Mouse (Mus musculus) CH12.LX (cell line): Measurements from ENCODE around the gene Enah. TPM values are rescaled to one million over a fixed set of nuclear protein-coding genes. Genes with fewer than 3 reads are reported as not detected.

Experiments used
- DNase-seq: peaks from one replicate; pipeline ENCODE4 v3.0.0-alpha.2; 2013; ENCODE audit errors: extremely low read depth
- H3K27ac ChIP-seq: 2 replicates; pipeline ENCODE4 v1.5.1; 2012; ENCODE audit warnings: low read depth, mild to moderate bottlenecking, control low read depth, moderate library complexity; ENCODE audit not compliant: insufficient read depth
- H3K27me3 ChIP-seq: replicated peaks from 2 replicates; pipeline ENCODE3; 2012; ENCODE audit warnings: inconsistent platforms
- H3K36me3 ChIP-seq, 2 experiments: replicated peaks in 1 of 2; 2 replicates each; pipeline versions ENCODE3 to v1.6.1; 2012; ENCODE audit warnings: inconsistent platforms in 1 of 2, low read length in 1 of 2, mild to moderate bottlenecking in 1 of 2, mixed read lengths in 1 of 2, moderate library complexity in 1 of 2; ENCODE audit not compliant: control insufficient read depth in 1 of 2, insufficient read depth in 1 of 2
- H3K4me1 ChIP-seq, 2 experiments: 2 replicates each; pipeline ENCODE4 v1.6.1; 2012; ENCODE audit warnings: inconsistent platforms in 1 of 2, moderate library complexity in 1 of 2; ENCODE audit not compliant: insufficient read depth in 2 of 2, control insufficient read depth in 1 of 2
- H3K4me2 ChIP-seq: 2 replicates; pipeline ENCODE4 v1.6.1; 2012; ENCODE audit warnings: low read depth, mild to moderate bottlenecking, control low read depth; ENCODE audit not compliant: poor library complexity, insufficient read depth, severe bottlenecking
- H3K4me3 ChIP-seq, 3 experiments: fragments of 150-350 bp in 1 of 3; sonication (generic) in 1 of 3; replicated peaks in 1 of 3; 2 replicates each; pipeline versions ENCODE3 to v1.5.1; 2011 to 2012; ENCODE audit warnings: low read depth in 2 of 3, low read length in 2 of 3, mild to moderate bottlenecking in 2 of 3, moderate library complexity in 2 of 3, control low read depth in 1 of 3, improper control_type of control experiment in 1 of 3, inconsistent platforms in 1 of 3, mixed read lengths in 1 of 3; ENCODE audit not compliant: poor library complexity in 1 of 3
- H3K79me2 ChIP-seq: replicated peaks from 2 replicates; pipeline ENCODE4 v1.6.1; 2012; ENCODE audit warnings: mild to moderate bottlenecking, moderate library complexity; ENCODE audit not compliant: control insufficient read depth, poor library complexity, insufficient read depth, severe bottlenecking; ENCODE audit errors: extremely low read depth
- H3K9ac ChIP-seq: 2 replicates; pipeline ENCODE4 v1.6.1; 2012; ENCODE audit warnings: low read depth, mild to moderate bottlenecking, control low read depth, moderate library complexity; ENCODE audit not compliant: insufficient read depth
- H3K9me3 ChIP-seq: replicated peaks from 2 replicates; pipeline ENCODE3; 2012; ENCODE audit warnings: low read length, inconsistent platforms, mixed read lengths
- CTCF ChIP-seq, 2 experiments: IDR thresholded peaks in 1 of 2; conservative IDR thresholded peaks in 1 of 2; 2 replicates each; pipeline ENCODE4 v1.5.1; 2011 to 2012; ENCODE audit warnings: low read depth in 2 of 2, low read length in 2 of 2, improper control_type of control experiment in 1 of 2, inconsistent platforms in 1 of 2, mild to moderate bottlenecking in 1 of 2, moderate library complexity in 1 of 2
- E2F4 ChIP-seq: IDR thresholded peaks from 2 replicates; pipeline ENCODE4 v1.6.1; 2011; ENCODE audit warnings: low read depth, low read length, improper control_type of control experiment; ENCODE audit not compliant: insufficient replicate concordance
- ELF1 ChIP-seq: IDR thresholded peaks from 2 replicates; pipeline ENCODE4 v1.6.1; 2014; ENCODE audit warnings: low read depth, mild to moderate bottlenecking, inconsistent platforms, low read length, improper control_type of control experiment
- EP300 ChIP-seq: IDR thresholded peaks from 2 replicates; pipeline ENCODE4 v1.6.1; 2011; ENCODE audit warnings: low read length, improper control_type of control experiment
- ETS1 ChIP-seq: conservative IDR thresholded peaks from 2 replicates; pipeline ENCODE4 v1.6.1; 2012; ENCODE audit warnings: low read depth, mild to moderate bottlenecking, inconsistent platforms, low read length, improper control_type of control experiment, moderate library complexity
- IRF4 ChIP-seq: IDR thresholded peaks from 2 replicates; pipeline ENCODE4 v1.6.1; 2014; ENCODE audit warnings: low read depth, mild to moderate bottlenecking, inconsistent platforms, low read length, improper control_type of control experiment
- JUND ChIP-seq: conservative IDR thresholded peaks from 2 replicates; pipeline ENCODE4 v1.6.1; 2011; ENCODE audit warnings: low read depth, low read length, improper control_type of control experiment
- MAFK ChIP-seq: IDR thresholded peaks from 2 replicates; pipeline ENCODE4 v1.6.1; 2011; ENCODE audit warnings: low read length, improper control_type of control experiment; ENCODE audit not compliant: insufficient replicate concordance
- MAZ ChIP-seq: IDR thresholded peaks from 2 replicates; pipeline ENCODE4 v1.6.1; 2012; ENCODE audit warnings: low read depth, mild to moderate bottlenecking, inconsistent platforms, low read length, improper control_type of control experiment, moderate library complexity
- MYC ChIP-seq: IDR thresholded peaks from 2 replicates; pipeline ENCODE4 v1.6.1; 2011; ENCODE audit warnings: low read depth, mild to moderate bottlenecking, improper control_type of control experiment, low read length
- NELFE ChIP-seq: IDR thresholded peaks from 2 replicates; pipeline ENCODE4 v1.6.1; 2011; ENCODE audit warnings: low read depth, low read length, improper control_type of control experiment
- NRF1 ChIP-seq: IDR thresholded peaks from 2 replicates; pipeline ENCODE4 v1.6.1; 2014; ENCODE audit warnings: low read depth, mild to moderate bottlenecking, inconsistent platforms, low read length, improper control_type of control experiment, moderate library complexity
- POLR2A ChIP-seq: IDR thresholded peaks from 2 replicates; pipeline ENCODE4 v1.6.1; 2011; ENCODE audit warnings: low read depth, mild to moderate bottlenecking, improper control_type of control experiment, low read length
- RAD21 ChIP-seq: IDR thresholded peaks from 2 replicates; pipeline ENCODE4 v1.6.1; 2011; ENCODE audit warnings: low read depth, mild to moderate bottlenecking, low read length, improper control_type of control experiment, moderate library complexity
- RCOR1 ChIP-seq: conservative IDR thresholded peaks from 2 replicates; pipeline ENCODE4 v1.6.1; 2012; ENCODE audit warnings: low read depth, mild to moderate bottlenecking, inconsistent platforms, low read length, improper control_type of control experiment
- SIN3A ChIP-seq: IDR thresholded peaks from 2 replicates; pipeline ENCODE4 v1.6.1; 2012; ENCODE audit warnings: low read length, improper control_type of control experiment, inconsistent platforms
- SMC3 ChIP-seq: IDR thresholded peaks from 2 replicates; pipeline ENCODE4 v1.6.1; 2011; ENCODE audit warnings: low read depth, low read length, improper control_type of control experiment
- USF1 ChIP-seq: IDR thresholded peaks from 2 replicates; pipeline ENCODE4 v1.6.1; 2014; ENCODE audit warnings: low read depth, mild to moderate bottlenecking, inconsistent platforms, low read length, improper control_type of control experiment
- USF2 ChIP-seq: conservative IDR thresholded peaks from 2 replicates; pipeline ENCODE4 v1.6.1; 2011; ENCODE audit warnings: low read depth, low read length, improper control_type of control experiment
- ZMIZ1 ChIP-seq: IDR thresholded peaks from 2 replicates; pipeline ENCODE4 v1.6.1; 2012; ENCODE audit warnings: low read depth, mild to moderate bottlenecking, inconsistent platforms, low read length, improper control_type of control experiment
- ZNF384 ChIP-seq: IDR thresholded peaks from 2 replicates; pipeline ENCODE4 v1.6.1; 2012; ENCODE audit warnings: low read depth, low read length, improper control_type of control experiment, inconsistent platforms
- dilution Hi-C: fragments of 300-500 bp; cut with MboI; formaldehyde crosslinking; loops from 2 replicates; pipeline ENCODE4 v1.14.3; 2020; ENCODE audit warnings: low sequenced_read_pairs; ENCODE audit not compliant: extremely low pct_unique_long_range_greater_than_20kb, extremely low pct_ligation_motif_present
- in situ Hi-C: fragments of 300-500 bp; cut with MboI; formaldehyde crosslinking; loops from 3 replicates; pipeline ENCODE4 v1.14.3; 2019; ENCODE audit warnings: low sequenced_read_pairs, low pct_ligation_motif_present, low pct_unique_long_range_greater_than_20kb, mixed read lengths
- polyA plus RNA-seq: library from polyadenylated mRNA; unstranded; fragments of >175 nt; gene quantifications from 2 replicates; pipeline ENCODE4 v1.2.1, GENCODE M21; 2012; ENCODE audit warnings: low read depth; ENCODE audit not compliant: insufficient read length
- total RNA-seq, 2 experiments: library from RNA; depleted of rRNA; stranded (reverse); fragments of 300-350 nt in 1 of 2; fragments of >200 nt in 1 of 2; gene quantifications; 2 replicates each; pipeline ENCODE4 v1.2.3; 2012 to 2014

Enah gene
- total and polyA plus RNA-seq, 3 experiments: 45.3 to 75.3 (median 72.6) TPM

DNA sequence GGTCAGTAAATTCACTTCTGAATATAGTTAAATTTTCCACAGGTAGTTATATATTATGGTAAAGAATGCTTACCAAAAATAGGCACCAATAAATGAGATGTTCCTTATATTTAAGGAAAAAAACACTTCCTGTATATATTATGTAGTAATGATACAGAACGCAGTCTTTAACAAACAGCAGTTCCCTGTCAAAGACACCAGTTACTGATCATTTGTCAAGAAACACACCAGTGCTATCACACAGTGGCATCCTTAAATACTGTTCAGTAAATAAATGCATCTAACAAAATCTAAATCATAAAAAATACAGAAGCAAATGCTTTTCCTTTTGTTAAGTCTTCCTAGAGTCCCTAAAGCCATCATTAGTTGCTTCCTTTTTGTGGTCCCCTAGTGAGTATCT, 54.5 kb downstream of the Enah start:
- H3K4me2 ChIP-seq: no peak overlapping the region
- H3K27me3 ChIP-seq: no peaks in the 10 kb centered on the region
- no peak overlapping the region for H3K27ac ChIP-seq
- TF ChIP-seq MYC (no peak), ETS1 (no peak), RCOR1 (no peak), E2F4 (no peak), MAFK (no peak), IRF4 (no peak), JUND (no peak), RAD21 (no peak), NELFE (no peak), SMC3 (no peak), ELF1 (no peak), POLR2A (no peak), EP300 (no peak), CTCF (conservative IDR thresholded peaks at IDR 0.05 in 1 of 2, IDR thresholded peaks at IDR 0.05 in 1 of 2; ENCODE audit: low read depth in 2 of 2, low read length in 2 of 2) (no peak), USF1 (no peak), NRF1 (no peak), SIN3A (no peak), ZMIZ1 (no peak), USF2 (no peak)
- dilution Hi-C loops (no loop called here), in situ Hi-C loops (no loop called here)
- DNase-seq: no peak
- H3K9ac ChIP-seq: no peak overlapping the region
- H3K4me1 ChIP-seq: peaks cover 3 to 60% of the 10 kb centered on the region in 2 experiments; a peak in 3 of 4 replicates
- peaks cover 41% of the 10 kb centered on the region for H3K79me2 ChIP-seq
- no peak overlapping the region for H3K4me3 ChIP-seq
- peaks cover 14 to 19% of the 10 kb centered on the region in 2 experiments for H3K36me3 ChIP-seq
- no peaks in the 10 kb centered on the region for H3K9me3 ChIP-seq

DNA sequence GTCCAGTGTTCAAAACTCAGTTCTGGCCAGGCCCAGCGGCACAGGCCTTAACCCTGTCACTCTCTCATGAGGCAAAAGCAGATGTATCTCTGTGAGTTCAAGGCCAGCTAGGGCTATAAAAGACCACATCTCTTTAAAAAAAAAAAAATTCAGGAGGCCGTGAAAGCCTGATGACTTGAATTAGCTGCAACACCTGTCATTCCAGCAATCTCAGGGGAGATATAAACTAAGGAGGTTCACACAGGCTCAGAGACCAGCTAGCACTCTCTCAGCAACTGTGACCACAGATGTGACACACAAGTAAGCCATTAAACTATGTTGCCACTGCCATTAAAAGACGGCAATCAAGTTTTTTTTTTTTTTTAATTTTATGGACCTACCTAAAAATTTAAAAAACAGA, 56.0 kb downstream of the Enah start:
- in situ Hi-C loops (no loop called here), dilution Hi-C loops (no loop called here)
- no peak overlapping the region for H3K27ac ChIP-seq
- H3K4me1 ChIP-seq: peaks cover 3 to 69% of the 10 kb centered on the region in 2 experiments
- H3K4me2 ChIP-seq: no peak overlapping the region
- peaks cover 42% of the 10 kb centered on the region for H3K79me2 ChIP-seq
- no peaks in the 10 kb centered on the region for H3K9me3 ChIP-seq
- no peaks in the 10 kb centered on the region for H3K27me3 ChIP-seq
- peaks cover 16 to 27% of the 10 kb centered on the region in 2 experiments for H3K36me3 ChIP-seq
- no peak overlapping the region for H3K4me3 ChIP-seq
- peak; percentile 72 for TF ChIP-seq ZNF384
- TF ChIP-seq RCOR1: no peak
- TF ChIP-seq MAZ: no peak
- no peak for DNase-seq
- H3K9ac ChIP-seq: no peak overlapping the region
